Mouse (Mus musculus): ENCODE data around the gene Trir. TPM values are rescaled to one million over a fixed set of nuclear protein-coding genes. Genes with fewer than 3 reads are reported as not detected.

Trir gene
- polyA plus RNA-seq (2015; fragmentation: Nextera tagmentation; extraction: Ambion mirVana): 119 and 120 TPM in 2 replicates

DNA sequence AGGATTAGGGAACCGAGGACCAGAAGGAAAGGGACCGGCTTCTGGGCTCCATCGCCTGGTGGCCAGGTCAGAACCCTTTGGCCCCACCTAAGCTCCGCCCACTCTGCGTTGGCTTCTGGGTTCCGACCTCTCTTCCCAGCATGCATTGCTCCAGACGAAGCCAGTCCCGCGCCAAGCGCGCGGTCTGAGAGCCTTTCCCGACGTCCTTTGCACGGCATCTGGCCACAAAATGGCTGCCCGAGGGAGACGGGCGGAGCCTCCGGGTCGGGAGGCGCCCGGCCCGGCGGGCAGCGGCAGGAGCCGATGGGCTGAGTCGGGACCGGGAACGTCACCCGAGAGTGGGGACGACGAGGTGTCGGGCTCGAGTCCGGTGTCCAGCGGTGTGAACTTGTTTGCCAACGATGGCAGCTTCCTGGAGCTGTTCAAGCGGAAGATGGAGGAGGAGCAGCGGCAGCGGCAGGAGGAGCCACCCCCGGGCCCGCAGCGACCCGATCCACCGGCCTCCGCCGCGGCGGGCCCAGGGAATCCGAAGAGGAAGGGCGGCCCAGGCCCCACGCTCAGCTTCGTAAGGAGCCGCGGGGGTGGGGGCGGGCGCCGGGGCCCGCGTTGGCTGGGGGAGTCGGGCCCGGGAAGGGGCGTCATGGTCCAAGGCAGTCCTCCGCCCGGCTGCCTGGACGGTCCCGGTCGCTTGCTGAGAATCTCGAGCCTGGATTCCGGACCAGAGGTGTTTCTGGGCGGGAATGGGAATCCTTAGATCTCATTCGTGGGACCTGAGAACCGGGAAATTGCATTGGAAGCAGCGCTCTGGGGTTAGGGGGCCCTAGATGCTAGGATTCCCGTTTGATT, at the start of gene Trir:
TSS of gene Trir (plus strand) at position 154 of the 846 bp plus-strand sequence.
- Histone ChIP-seq H3K27me3 (no peaks in the 10 kb centered on the region), H3K36me3 (peaks cover 50% of the 10 kb centered on the region), H3K9me3 (replicated peaks) (no peaks in the 10 kb centered on the region), H3K4me1 (peaks cover 39% of the 10 kb centered on the region), H3K27ac (peak within 1 kb of the TSS; percentile 93), H3K9ac (peak within 1 kb of the TSS; percentile 99), H3K4me3 (replicated peaks) (peak within 1 kb of the TSS; percentile 99), H3K4me2 (peak within 1 kb of the TSS; percentile 85)
- WGBS: under 1% methylated on average over 75 of the region's 75 CpGs
- ATAC-seq (replicated peaks; ENCODE audit: low FRiP score): peak; percentile 84

GRCm38 (mm10) chr8:84977435-84978247, 49.0 kb upstream of the Trir start:
- Histone ChIP-seq H3K36me3 (peaks cover 24% of the 10 kb centered on the region), H3K4me1 (peaks cover 79% of the 10 kb centered on the region), H3K27me3 (peaks cover 16% of the 10 kb centered on the region), H3K4me3 (replicated peaks) (peak overlapping the region; percentile 55), H3K9ac (peak overlapping the region; percentile 81), H3K27ac (peak overlapping the region; percentile 90), H3K9me3 (replicated peaks) (no peaks in the 10 kb centered on the region), H3K4me2 (peak overlapping the region; percentile 97)
- under 1% methylated on average over 70 of the region's 70 CpGs for WGBS
- ATAC-seq (replicated peaks; ENCODE audit: low FRiP score): no peak

GRCm38 (mm10) chr8:84978248-84978940, 48.2 kb upstream of the Trir start, which contains the start of gene Junb:
Junb (minus strand) TSS chr8:84978718.
- peak within 1 kb of the TSS; percentile 90 for H3K27ac ChIP-seq
- H3K4me1 ChIP-seq: peaks cover 79% of the 10 kb centered on the region
- H3K9ac ChIP-seq: peak within 1 kb of the TSS; percentile 81
- H3K36me3 ChIP-seq: peaks cover 16% of the 10 kb centered on the region
- ATAC-seq (replicated peaks; ENCODE audit: low FRiP score): peak; percentile 47
- H3K4me2 ChIP-seq: peak within 1 kb of the TSS; percentile 97
- H3K9me3 ChIP-seq (replicated peaks): no peaks in the 10 kb centered on the region
- WGBS: under 1% methylated on average over 63 of the region's 63 CpGs
- peak within 1 kb of the TSS; percentile 55 for H3K4me3 ChIP-seq (replicated peaks)
- H3K27me3 ChIP-seq: peaks cover 16% of the 10 kb centered on the region

GRCm38 (mm10) chr8:84979599-84980421, 46.8 kb upstream of the Trir start:
- H3K9me3 ChIP-seq (replicated peaks): no peaks in the 10 kb centered on the region
- peaks cover 86% of the 10 kb centered on the region for H3K4me1 ChIP-seq
- peak overlapping the region; percentile 37 for H3K9ac ChIP-seq
- peaks cover 6% of the 10 kb centered on the region for H3K36me3 ChIP-seq
- H3K27me3 ChIP-seq: peaks cover 16% of the 10 kb centered on the region
- H3K4me2 ChIP-seq: peak overlapping the region; percentile 97
- 2% methylated on average over 42 of the region's 42 CpGs for WGBS
- H3K4me3 ChIP-seq (replicated peaks): peak overlapping the region; percentile 55
- peak overlapping the region; percentile 87 for H3K27ac ChIP-seq
- ATAC-seq (replicated peaks; ENCODE audit: low FRiP score): peak; percentile 35

DNA sequence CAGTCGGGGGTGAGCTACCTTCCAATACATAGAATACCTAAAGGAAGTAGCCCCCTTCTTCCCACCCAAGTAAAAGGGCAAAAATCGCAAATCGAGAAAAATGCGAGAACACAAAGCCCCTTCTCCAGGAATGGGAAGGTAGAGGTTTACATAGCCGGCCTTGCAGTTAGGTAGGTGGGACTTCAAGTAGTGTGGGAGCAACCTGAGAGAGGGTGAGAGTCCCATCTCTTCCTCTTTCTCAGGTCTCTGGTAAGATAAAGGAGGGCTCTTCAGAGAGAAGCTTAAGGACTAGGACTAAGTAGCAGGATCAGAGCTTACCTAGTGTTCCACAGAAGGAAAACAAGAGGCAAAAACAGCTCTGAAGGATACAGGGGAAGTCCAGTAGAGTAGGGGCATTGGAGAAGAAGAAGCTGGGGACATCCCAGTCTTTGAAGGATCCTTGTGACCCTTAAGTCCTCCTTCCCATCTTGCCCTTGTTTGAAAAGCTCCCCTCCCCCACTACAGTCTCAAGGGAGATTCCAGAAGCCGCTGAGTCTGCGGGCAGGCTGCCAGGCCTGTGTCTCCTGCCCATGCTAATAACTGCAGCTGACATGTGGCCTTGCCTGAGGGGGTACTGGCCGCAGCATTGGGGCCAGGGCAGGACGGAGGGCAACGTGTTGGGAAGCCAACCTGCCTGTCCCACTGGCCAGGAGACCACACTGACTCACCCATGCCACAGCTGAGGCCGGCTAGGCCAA, 45.8 kb upstream of the Trir start:
- H3K9ac ChIP-seq: 0 out of 2 replicates have a peak overlapping the region, but pooled peaks have one; percentile 15
- peak overlapping the region; percentile 87 for H3K27ac ChIP-seq
- peaks cover 16% of the 10 kb centered on the region for H3K27me3 ChIP-seq
- H3K36me3 ChIP-seq: no peaks in the 10 kb centered on the region
- no peak for ATAC-seq (replicated peaks; ENCODE audit: low FRiP score)
- H3K4me2 ChIP-seq: peak overlapping the region; percentile 97
- 35% methylated on average over 11 of the region's 11 CpGs for whole genome bisulfite sequencing
- peaks cover 86% of the 10 kb centered on the region for H3K4me1 ChIP-seq
- no peaks in the 10 kb centered on the region for H3K9me3 ChIP-seq (replicated peaks)
- H3K4me3 ChIP-seq (replicated peaks): peak overlapping the region; percentile 55; the same call in 1 of the 2 replicates

DNA sequence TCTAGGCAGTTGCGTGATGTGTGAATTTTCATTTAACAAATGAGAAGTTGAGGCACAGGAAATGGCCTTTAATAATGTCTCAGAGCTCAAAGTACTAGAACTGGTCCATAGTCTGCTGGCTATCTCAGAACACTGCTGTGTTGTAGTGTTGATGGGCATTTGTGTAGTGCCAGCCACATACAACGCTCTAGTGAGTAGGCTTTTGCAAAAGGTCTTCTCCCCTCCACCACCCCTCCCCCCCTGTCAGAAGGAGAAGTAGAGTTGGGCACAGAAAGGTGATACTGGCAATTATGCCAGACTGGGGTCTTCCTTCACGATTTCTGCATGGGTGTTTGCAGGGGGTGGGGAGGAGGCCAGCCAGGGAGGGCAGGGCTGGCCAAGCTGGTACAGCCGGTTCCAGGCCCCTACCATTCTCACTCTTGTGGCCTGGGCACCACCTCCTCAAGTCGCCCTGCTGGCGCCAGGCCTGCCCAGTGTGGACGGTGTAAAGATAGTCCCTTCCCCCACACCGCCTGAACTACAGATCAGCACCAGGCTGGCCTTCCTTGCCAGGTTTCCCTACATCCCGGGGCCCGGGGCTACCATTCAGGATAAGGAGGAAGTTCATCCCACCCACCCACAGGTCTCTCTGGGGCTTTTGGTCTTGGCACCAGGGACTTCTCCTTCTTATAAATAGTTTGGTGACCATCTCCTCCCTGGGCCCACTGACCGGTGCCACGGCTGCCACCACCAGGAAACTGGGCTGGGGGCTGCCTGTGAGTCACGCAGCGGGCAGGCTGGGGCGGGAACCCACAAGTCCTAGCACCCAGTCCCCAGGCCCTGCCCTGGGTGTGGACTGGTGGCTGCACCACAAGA, 44.8 kb upstream of the Trir start:
- ATAC-seq (replicated peaks; ENCODE audit: low FRiP score): no peak
- no peak overlapping the region for H3K4me3 ChIP-seq (replicated peaks)
- WGBS: 75% methylated on average over 15 of the region's 15 CpGs
- H3K36me3 ChIP-seq: no peaks in the 10 kb centered on the region
- H3K27me3 ChIP-seq: peaks cover 23% of the 10 kb centered on the region
- no peak overlapping the region for H3K9ac ChIP-seq
- H3K4me1 ChIP-seq: peaks cover 84% of the 10 kb centered on the region
- 0 out of 2 replicates have a peak overlapping the region, but pooled peaks have one; percentile 6 for H3K4me2 ChIP-seq
- peak overlapping the region; percentile 87 for H3K27ac ChIP-seq
- no peaks in the 10 kb centered on the region for H3K9me3 ChIP-seq (replicated peaks)

- WGBS: 62% methylated on average over 3 of the region's 3 CpGs
- no peaks in the 10 kb centered on the region for H3K9me3 ChIP-seq (replicated peaks)
- peaks cover 21% of the 10 kb centered on the region for H3K27me3 ChIP-seq
- peak overlapping the region; percentile 87; the same call in 1 of the 2 replicates for H3K27ac ChIP-seq
- H3K9ac ChIP-seq: no peak overlapping the region
- H3K4me2 ChIP-seq: 0 out of 2 replicates have a peak overlapping the region, but pooled peaks have one; percentile 6
- ATAC-seq (replicated peaks; ENCODE audit: low FRiP score): no peak
- H3K4me1 ChIP-seq: peaks cover 78% of the 10 kb centered on the region
- H3K36me3 ChIP-seq: no peaks in the 10 kb centered on the region
- H3K4me3 ChIP-seq (replicated peaks): no peak overlapping the region
Measured at GRCm38 (mm10) chr8:84982499-84983011, 44.1 kb upstream of the Trir start.

DNA sequence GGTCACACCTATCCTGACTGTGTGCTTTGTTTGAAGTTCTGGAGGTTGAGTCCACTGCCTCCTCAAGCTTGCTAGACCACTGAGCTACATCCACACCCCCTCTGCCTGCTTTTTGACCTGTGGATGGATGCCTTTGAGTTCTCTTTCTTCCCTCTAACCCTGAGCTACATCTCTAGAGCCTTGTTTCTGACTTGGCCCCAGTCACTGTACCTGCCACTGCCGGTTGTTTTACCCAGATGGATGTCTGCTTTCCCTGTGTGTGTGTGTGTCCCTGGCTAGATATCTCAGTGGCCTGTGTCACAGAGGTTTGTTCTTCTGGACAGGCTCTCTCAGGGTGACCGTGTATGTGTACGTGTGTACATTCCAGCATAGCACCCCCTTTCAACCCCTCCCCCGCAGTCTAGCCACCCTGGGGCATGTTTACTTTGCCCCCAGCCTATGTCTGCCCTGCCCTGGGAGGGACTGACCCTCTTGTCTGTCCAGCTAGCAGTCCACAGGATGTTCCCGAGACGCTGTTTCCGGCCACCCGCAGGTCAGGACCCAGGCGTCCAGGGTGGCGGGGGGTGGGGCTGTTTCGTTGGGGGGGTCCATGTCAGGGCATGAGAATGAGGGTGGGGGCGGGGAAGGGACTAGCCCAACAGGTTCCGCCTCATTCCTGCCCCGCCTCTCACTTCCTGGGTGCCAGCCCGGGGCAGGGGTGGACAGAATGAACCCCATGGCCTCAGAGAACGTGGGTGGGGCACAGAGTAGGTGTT, 42.2 kb upstream of the Trir start:
- Histone ChIP-seq H3K36me3 (no peaks in the 10 kb centered on the region), H3K4me1 (peaks cover 64% of the 10 kb centered on the region), H3K9me3 (replicated peaks) (no peaks in the 10 kb centered on the region), H3K27ac (peak overlapping the region; percentile 85), H3K4me2 (peak overlapping the region; percentile 100), H3K4me3 (replicated peaks) (peak overlapping the region; percentile 55), H3K9ac (peak overlapping the region; percentile 66; the same call in 1 of the 2 replicates), H3K27me3 (peaks cover 20% of the 10 kb centered on the region)
- WGBS: 4% methylated on average over 16 of the region's 16 CpGs
- ATAC-seq (replicated peaks; ENCODE audit: low FRiP score): no peak

- under 1% methylated on average over 23 of the region's 23 CpGs for WGBS
- H3K4me1 ChIP-seq: peaks cover 59% of the 10 kb centered on the region
- no peak for ATAC-seq (replicated peaks; ENCODE audit: low FRiP score)
- no peaks in the 10 kb centered on the region for H3K36me3 ChIP-seq
- H3K27me3 ChIP-seq: peaks cover 20% of the 10 kb centered on the region
- H3K4me2 ChIP-seq: peak overlapping the region; percentile 100
- H3K4me3 ChIP-seq (replicated peaks): peak overlapping the region; percentile 55
- peak overlapping the region; percentile 66 for H3K9ac ChIP-seq
- no peaks in the 10 kb centered on the region for H3K9me3 ChIP-seq (replicated peaks)
- H3K27ac ChIP-seq: peak overlapping the region; percentile 85
Measured at GRCm38 (mm10) chr8:84985049-84985683, 41.5 kb upstream of the Trir start.
